Mouse (Mus musculus): ENCODE results near the gene Rapgef5.

DNA sequence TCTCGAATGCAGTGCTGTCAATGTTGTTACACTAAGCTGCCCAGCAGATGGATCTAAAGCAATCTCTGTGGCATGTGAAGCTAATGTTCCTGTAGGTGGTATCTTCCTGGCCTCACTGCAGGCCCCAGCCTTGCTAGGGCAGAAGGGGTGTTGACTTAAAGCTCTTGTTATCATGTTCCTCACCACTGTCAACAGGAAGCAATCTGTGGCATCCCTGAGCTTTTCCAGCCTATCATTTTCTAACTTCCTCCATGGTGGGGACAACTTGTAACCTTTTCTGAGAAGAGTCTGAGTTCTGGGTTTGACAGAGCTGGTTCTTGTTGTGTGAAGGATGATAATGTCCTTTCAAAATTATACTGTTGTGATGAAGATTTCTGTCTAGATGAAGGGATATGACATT is 115.9 kb downstream of the Rapgef5 start:
- TF ChIP-seq EP300 (IDR thresholded peaks at IDR 0.05) (peak; percentile 62), CTCF (IDR thresholded peaks at IDR 0.05) (0 out of 2 replicates have a peak, but pooled peaks have one; percentile 2)

Data from lung, postnatal 0 days (tissue).